Mouse (Mus musculus) thymus, postnatal 4 days (tissue): ENCODE results near the gene Ier2.
"Not testable (repeated sequence)": the region's sequence is repeated elsewhere in the genome, so short reads cannot be mapped to it uniquely, and the experiment has no call there.

Experiments used
- DNase-seq: peaks from one replicate; pipeline ENCODE4 v3.0.0; 2021

The Ier2 gene

DNA sequence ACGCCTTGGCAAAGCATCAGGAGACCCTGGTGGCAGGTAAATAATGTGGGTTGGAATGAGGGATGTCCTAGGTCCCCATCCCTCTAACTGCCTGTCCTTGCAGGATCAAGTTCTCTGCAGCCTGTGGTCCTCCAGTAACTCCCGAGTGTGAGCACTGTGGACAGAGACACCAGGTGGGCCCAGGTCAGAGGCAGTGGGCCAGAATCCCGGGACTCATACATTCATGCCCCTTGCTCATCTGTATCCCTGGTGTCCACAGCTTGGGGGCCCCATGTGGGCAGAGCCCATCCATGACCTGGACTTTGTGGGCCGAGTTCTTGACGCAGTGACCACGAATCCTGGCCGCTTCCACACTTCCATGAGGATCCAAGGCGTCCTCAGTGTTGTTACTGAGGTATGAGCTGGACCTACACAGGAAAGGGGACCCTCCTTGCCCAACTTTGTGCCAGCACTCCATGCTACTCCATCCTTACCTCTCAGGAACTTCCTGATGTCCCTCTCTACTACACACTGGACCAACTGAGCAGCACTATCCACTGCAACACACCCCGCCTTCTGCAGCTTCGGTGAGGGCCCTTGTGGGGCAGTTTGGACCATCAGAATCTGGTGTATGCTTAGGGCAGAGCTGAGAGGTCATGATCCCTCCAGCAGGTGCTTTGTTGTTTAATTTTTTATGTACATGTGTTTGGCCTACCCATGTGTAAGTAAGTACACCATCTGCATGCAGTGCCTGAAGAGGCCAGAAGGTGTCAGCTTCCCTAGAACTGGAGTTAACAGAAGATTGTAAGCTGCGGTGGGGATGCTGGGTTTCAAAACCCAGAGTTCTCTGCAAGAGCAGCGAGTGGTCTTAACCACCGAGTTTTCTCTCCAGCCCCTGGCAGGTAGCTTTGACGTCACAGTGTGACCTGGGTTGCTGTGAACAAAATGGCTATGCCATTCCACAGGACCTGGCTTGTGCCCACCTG is 34.8 kb upstream of the Ier2 start:
- DNase-seq, result peak; percentile 86

- DNase-seq, result no peak
Observed at GRCm38 (mm10) chr8:84695140-84695539, 32.5 kb upstream of the Ier2 start.

DNA sequence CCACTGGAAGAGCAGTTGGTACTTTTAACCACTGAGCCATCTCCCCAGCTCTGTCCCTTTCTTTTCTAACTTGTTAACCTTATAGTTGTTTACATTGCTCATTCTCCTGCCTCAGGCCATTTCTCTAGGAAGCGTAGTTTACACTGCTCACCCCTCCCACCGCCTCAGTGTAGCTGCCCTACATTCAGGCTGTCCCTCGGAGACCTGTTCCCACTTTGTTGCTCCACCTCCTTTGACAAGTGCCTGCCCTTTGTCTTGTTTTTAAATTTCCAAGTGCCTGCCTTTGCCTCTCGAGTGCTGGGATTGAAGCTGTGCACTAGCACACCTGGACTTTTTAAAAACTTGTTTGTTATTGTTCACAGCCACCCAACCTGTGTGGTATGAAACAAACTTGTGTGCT is 30.7 kb upstream of the Ier2 start:
- DNase-seq, result no peak

- peak; percentile 85 for DNase-seq
Observed at GRCm38 (mm10) chr8:84689091-84689915, 26.7 kb upstream of the Ier2 start.

GRCm38 (mm10) chr8:84687705-84688100 is 25.1 kb upstream of the Ier2 start, which contains the start of gene Nacc1:
Gene Nacc1, minus strand, starts transcription at chr8:84687862.
- peak; percentile 94 for DNase-seq

DNA sequence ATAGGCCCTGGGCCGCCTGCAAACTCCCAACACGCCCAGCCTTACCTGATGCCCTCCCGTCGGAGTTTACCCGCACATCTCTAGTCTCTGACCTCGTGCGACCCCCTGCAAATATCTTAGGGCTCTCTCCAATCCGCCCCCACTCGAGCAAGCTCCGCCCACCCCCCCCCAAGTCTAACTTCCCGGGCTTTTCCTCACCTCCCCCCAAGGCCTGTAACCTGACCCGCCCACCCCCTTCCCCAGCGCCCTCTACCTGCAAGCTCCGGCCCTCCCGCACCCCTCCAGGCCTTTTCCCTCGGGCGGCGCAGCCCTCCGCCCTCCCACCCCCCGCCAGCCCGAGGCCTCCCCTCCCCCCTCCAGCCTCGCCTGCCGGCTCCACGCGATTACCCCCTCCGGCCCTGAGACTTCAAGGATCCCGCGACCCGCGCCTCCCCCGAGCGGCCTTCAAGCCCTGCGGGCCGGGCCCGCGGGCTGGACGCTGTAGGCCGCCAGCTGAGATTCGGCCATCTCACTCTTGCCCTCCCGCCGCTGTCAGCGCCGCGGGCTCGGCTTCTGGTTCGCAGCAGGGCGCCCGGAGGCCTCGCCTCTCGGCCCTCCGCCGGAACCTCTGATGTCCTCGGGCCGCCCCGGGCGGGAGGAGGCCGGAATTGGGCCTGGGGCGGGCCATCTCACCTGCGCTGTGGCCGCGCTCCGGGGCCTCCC is 24.5 kb upstream of the Ier2 start:
- peak; percentile 67 for DNase-seq

DNA sequence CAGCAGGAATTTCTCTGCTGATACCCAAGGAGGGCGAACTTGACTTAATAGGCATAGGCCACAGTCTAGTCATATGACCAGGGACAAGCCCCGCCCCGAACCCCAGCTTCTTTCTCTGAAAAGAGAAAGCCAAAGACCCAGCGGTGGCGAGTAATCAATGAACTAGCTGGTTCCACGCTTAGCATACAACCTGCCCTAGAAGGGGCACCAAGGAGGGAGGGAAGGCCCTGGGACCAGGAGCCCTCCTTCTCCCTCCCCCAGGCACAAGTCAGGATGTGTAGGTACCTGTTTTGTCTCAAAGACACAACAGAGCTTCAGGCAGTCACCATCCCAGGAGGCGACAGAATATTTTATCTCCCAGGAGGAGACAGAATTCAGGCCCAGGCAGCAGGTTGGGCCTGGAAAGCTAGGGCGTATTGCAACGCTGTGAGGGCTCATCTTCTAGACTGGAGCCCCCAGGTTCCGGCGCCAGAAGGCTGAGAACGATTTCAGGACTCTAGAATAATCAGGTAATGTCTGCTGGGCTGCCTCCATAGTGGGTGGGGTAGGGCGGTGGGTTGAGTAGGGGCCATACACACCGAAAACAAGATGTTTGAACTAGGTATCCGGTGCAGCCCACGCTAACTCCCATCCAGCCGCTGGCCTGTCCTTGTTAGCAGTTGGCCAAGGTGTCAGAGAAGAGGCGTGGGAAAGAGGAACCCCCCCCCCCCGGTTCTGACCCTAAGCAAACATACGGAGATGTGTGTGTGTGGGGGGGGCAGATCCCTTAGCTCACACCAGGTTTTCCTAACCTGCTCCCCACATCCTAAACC is 23.7 kb upstream of the Ier2 start, which contains the start of gene Trmt1:
Gene Trmt1, plus strand, starts transcription at position 117 of the 812 bp plus-strand sequence.
- peak; percentile 64 for DNase-seq

GRCm38 (mm10) chr8:84684537-84684936 is 21.9 kb upstream of the Ier2 start:
- no peak for DNase-seq

DNA sequence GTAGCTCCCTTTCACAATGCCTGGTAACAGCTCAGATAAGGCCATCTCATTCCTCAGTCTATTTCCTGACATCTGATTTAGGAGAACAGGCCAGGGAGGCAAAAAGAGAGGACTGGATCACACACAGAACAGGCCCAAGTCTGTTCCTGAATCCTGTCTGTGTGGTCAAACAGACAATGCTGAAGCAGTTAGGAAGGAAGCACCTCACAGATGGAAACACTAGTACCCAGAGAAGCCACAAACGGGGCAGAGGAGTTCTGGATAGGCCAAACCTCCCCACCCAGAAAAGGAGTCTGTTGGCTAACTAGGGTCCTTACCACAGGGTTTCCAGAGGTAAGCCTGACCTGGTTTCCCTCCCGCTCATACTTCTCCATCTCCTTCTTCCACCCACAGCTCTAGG is 19.6 kb upstream of the Ier2 start:
- DNase-seq, result no peak

- no peak for DNase-seq
Observed at GRCm38 (mm10) chr8:84681476-84681875, 18.8 kb upstream of the Ier2 start.

DNA sequence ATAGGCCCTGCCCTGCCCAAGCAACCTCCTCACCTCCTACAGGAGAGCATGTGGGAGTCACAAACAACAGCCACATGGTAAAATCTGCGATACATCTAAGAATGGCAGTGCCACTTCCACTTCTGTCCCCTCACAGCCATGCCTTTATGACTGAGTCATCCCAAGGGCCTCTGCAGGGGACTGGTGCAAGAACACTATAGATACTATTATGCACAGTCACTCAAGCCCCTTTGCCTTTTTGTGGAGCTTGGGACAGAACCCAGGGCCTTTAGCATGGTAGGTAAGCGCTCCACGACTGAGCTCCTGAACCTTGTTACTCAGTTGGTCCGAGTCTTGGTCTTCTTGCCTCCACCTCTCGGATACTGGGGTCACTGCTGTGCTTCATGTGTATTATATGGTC is 14.7 kb upstream of the Ier2 start:
- no peak for DNase-seq

- not testable (repeated sequence) for DNase-seq
Observed at GRCm38 (mm10) chr8:84670295-84671006, 7.8 kb upstream of the Ier2 start.

DNA sequence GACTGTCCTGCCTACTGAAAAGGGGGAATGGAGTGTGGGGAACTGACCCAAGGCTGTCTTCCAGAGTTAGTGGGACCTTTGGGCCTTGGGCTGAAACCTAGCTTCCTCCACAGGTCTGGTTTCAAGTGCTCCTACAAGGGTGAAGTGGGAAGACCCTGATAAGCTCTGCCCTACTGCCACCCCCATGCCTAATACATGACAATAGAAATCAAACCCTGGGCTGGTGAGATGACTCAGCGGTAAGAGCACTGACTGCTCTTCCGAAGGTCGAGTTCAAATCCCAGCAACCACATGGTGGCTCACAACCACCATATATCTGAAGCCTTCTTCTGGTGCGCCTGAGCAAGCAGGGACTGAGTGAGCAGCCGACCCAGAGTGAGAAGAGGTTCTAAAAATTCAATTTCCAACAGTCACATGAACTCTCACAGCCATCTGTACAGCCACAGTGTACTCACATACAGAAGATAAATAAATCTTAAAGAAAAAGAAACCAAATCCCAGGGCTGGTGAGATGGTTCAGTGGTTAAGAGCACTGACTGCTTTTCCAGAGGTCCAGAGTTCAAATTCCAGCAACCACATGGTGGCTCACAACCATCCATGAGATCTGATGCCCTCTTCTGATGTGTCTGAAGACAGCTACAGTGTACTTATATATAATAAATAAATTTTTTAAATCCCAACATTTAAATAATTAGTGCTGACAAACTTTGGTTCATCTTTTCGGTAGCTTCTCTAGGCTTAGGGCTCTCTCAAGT is 6.3 kb upstream of the Ier2 start:
- no peak for DNase-seq

GRCm38 (mm10) chr8:84668081-84668480 is 5.4 kb upstream of the Ier2 start:
- no peak for DNase-seq

- no peak for DNase-seq
Observed at GRCm38 (mm10) chr8:84665385-84665893, 2.8 kb upstream of the Ier2 start.

GRCm38 (mm10) chr8:84664566-84665384 is 2.1 kb upstream of the Ier2 start:
- DNase-seq, result peak; percentile 80

DNA sequence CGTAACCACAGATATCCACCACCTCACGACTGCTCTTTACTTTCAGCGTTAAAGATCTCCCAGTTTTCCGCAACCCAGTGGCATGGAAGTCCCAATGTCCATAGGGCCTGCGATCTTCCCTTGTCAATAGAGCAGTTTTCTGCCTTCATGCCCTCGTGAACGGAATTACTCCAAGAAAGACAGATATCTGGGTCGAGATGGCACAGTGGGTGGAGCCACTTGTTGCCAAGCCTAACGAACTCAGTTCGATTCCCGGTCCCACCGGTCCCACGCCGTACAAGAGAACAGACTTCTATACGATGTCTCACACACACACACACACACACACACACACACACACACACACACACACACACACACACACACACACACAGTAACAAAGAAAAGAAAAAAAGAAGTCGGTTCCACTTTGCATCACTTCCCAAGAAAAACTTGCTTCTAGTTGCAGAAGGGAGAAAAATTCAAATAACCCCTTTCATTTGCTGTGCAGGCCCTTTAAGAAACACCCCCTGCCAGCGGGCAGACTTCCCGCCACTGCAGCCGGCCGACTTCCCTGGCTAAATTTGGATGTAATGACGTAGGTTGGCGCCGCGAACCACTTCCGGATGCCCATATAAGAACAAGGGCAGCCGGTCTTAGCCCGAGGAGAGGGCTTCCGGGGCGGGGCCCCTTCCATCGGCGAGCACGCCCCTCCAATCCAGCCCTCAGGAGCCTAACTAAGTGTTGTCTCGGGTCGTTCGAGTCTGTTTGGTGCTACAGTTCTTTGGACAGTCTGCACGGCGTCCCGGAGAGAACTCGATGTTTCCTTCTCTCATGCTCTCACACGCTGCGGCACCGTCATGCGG is 1.1 kb upstream of the Ier2 start:
- peak; percentile 89 for DNase-seq

GRCm38 (mm10) chr8:84661961-84662571 is 586 bp downstream of the Ier2 start:
- peak; percentile 81 for DNase-seq
